Mouse (Mus musculus) hindbrain, embryonic 16.5 days (tissue): ENCODE results near the gene Ndel1. TPM values are rescaled to one million over a fixed set of nuclear protein-coding genes. Genes with fewer than 3 reads are reported as not detected.

Source experiments
- ATAC-seq: fragments of 200-750 bp; cut with Nextera tagmentation; 2 replicates; pipeline ENCODE4 v1.8.0; 2017; ENCODE audit warnings: moderate TSS enrichment, moderate library complexity
- H3K27ac ChIP-seq: fragments of 300-500 bp; sonication (generic); 2 replicates; pipeline ENCODE4 v1.5.1; 2014; ENCODE audit warnings: low read depth, mild to moderate bottlenecking, control low read depth, low read length, moderate library complexity
- H3K27me3 ChIP-seq: fragments of 300-500 bp; sonication (generic); replicated peaks from 2 replicates; pipeline ENCODE4 v1.6.1; 2014; ENCODE audit warnings: low read length; ENCODE audit not compliant: control insufficient read depth, insufficient read depth
- H3K36me3 ChIP-seq: fragments of 300-500 bp; sonication (generic); 2 replicates; pipeline ENCODE4 v1.6.1; 2014; ENCODE audit warnings: mild to moderate bottlenecking, low read length, moderate library complexity, mixed read lengths; ENCODE audit not compliant: control insufficient read depth, insufficient read depth
- H3K4me1 ChIP-seq: fragments of 300-500 bp; sonication (generic); 2 replicates; pipeline ENCODE4 v1.6.1; 2014; ENCODE audit warnings: low read depth, low read length; ENCODE audit not compliant: control insufficient read depth, insufficient read depth
- H3K4me2 ChIP-seq: fragments of 300-500 bp; sonication (generic); 2 replicates; pipeline ENCODE4 v1.6.1; 2014; ENCODE audit warnings: mild to moderate bottlenecking, low read length, control low read depth, moderate library complexity
- H3K4me3 ChIP-seq: fragments of 300-500 bp; sonication (generic); 2 replicates; pipeline ENCODE4 v1.5.1; 2014; ENCODE audit warnings: mild to moderate bottlenecking, low read length, control low read depth, moderate library complexity
- H3K9ac ChIP-seq: fragments of 300-500 bp; sonication (generic); 2 replicates; pipeline ENCODE4 v1.6.1; 2014; ENCODE audit warnings: low read depth, mild to moderate bottlenecking, control low read depth, low read length, moderate library complexity
- H3K9me3 ChIP-seq: fragments of 300-500 bp; sonication (generic); 2 replicates; pipeline ENCODE4 v1.6.1; 2014; ENCODE audit warnings: mild to moderate bottlenecking, low read length, moderate library complexity; ENCODE audit not compliant: control insufficient read depth
- WGBS: fragments of 180-500 bp; shearing (Covaris S2); extraction: QIAGEN DNeasy Blood & Tissue Kit; methylation state at CpG from one replicate; pipeline ENCODE4 v1.1.7; 2014; 5-methylcytosine and 5-hydroxymethylcytosine counted together
- polyA plus RNA-seq: library from polyadenylated mRNA; unstranded; fragments of >200 nt; fragmentation: Nextera tagmentation; extraction: Ambion mirVana; gene quantifications from 2 replicates; pipeline ENCODE4 v1.2.1, GENCODE M21; 2015

The Ndel1 gene
- polyA plus RNA-seq, 1 experiment from 2014 or later, result 112 TPM

GRCm38 (mm10) chr11:68785813-68786212, 85.8 kb downstream of the Ndel1 start:
- Histone ChIP-seq H3K4me3 (no peak overlapping the region), H3K9ac (no peak overlapping the region), H3K9me3 (no peaks in the 10 kb centered on the region), H3K36me3 (peaks cover 54% of the 10 kb centered on the region), H3K4me1 (no peaks in the 10 kb centered on the region), H3K4me2 (no peak overlapping the region), H3K27ac (no peak overlapping the region), H3K27me3 (no peaks in the 10 kb centered on the region)
- 86% methylated on average over 8 of the region's 8 CpGs for WGBS
- ATAC-seq, result no peak

GRCm38 (mm10) chr11:68782336-68782735, 89.3 kb downstream of the Ndel1 start:
- Histone ChIP-seq H3K4me1 (no peaks in the 10 kb centered on the region), H3K27ac (no peak overlapping the region), H3K36me3 (peaks cover 28% of the 10 kb centered on the region), H3K4me2 (no peak overlapping the region), H3K9me3 (no peaks in the 10 kb centered on the region), H3K4me3 (no peak overlapping the region), H3K9ac (no peak overlapping the region), H3K27me3 (no peaks in the 10 kb centered on the region)
- WGBS, result 91% methylated on average over 9 of the region's 9 CpGs
- no peak for ATAC-seq

- 90% methylated on average over 12 of the region's 14 CpGs for WGBS
- ATAC-seq, result no peak
- no peak overlapping the region for H3K9ac ChIP-seq
- no peaks in the 10 kb centered on the region for H3K9me3 ChIP-seq
- H3K4me2 ChIP-seq, result no peak overlapping the region
- H3K36me3 ChIP-seq, result peaks cover 21% of the 10 kb centered on the region
- H3K4me3 ChIP-seq, result no peak overlapping the region
- H3K27ac ChIP-seq, result no peak overlapping the region
- H3K27me3 ChIP-seq, result no peaks in the 10 kb centered on the region
- no peaks in the 10 kb centered on the region for H3K4me1 ChIP-seq
Observed at GRCm38 (mm10) chr11:68780466-68781114, 91.1 kb downstream of the Ndel1 start.

GRCm38 (mm10) chr11:68779735-68780465, 91.8 kb downstream of the Ndel1 start:
- ATAC-seq, result no peak
- H3K36me3 ChIP-seq, result peaks cover 14% of the 10 kb centered on the region
- H3K9ac ChIP-seq, result no peak overlapping the region
- no peak overlapping the region for H3K4me3 ChIP-seq
- no peaks in the 10 kb centered on the region for H3K9me3 ChIP-seq
- no peaks in the 10 kb centered on the region for H3K27me3 ChIP-seq
- no peak overlapping the region for H3K4me2 ChIP-seq
- no peak overlapping the region for H3K27ac ChIP-seq
- H3K4me1 ChIP-seq, result no peaks in the 10 kb centered on the region
- 80% methylated on average over 10 of the region's 10 CpGs for WGBS

- H3K36me3 ChIP-seq, result peaks cover 7% of the 10 kb centered on the region; the same call in 1 of the 2 replicates
- H3K9ac ChIP-seq, result no peak overlapping the region
Observed at GRCm38 (mm10) chr11:68778855-68779254, 92.8 kb downstream of the Ndel1 start.

GRCm38 (mm10) chr11:68777933-68778332, 93.7 kb downstream of the Ndel1 start:
- Histone ChIP-seq H3K4me1 (no peaks in the 10 kb centered on the region), H3K4me3 (no peak overlapping the region), H3K9me3 (no peaks in the 10 kb centered on the region), H3K36me3 (peaks cover 3% of the 10 kb centered on the region), H3K4me2 (no peak overlapping the region), H3K27me3 (no peaks in the 10 kb centered on the region), H3K9ac (no peak overlapping the region), H3K27ac (no peak overlapping the region)
- no peak for ATAC-seq
- 83% methylated on average over 11 of the region's 11 CpGs for WGBS

More at GRCm38 (mm10) chr11:68778855-68779254, 92.8 kb downstream of the Ndel1 start:
- H3K4me2 ChIP-seq, result no peak overlapping the region
- no peak overlapping the region for H3K27ac ChIP-seq
- H3K4me1 ChIP-seq, result no peaks in the 10 kb centered on the region
- H3K4me3 ChIP-seq, result no peak overlapping the region
- H3K27me3 ChIP-seq, result no peaks in the 10 kb centered on the region
- no peaks in the 10 kb centered on the region for H3K9me3 ChIP-seq
- ATAC-seq, result no peak

GRCm38 (mm10) chr11:68776147-68776655, 95.5 kb downstream of the Ndel1 start:
- peaks cover 14% of the 10 kb centered on the region for H3K36me3 ChIP-seq

More at GRCm38 (mm10) chr11:68776147-68776655, 95.5 kb downstream of the Ndel1 start:
- 87% methylated on average over 7 of the region's 7 CpGs for WGBS
- no peak overlapping the region for H3K27ac ChIP-seq
- H3K4me1 ChIP-seq, result no peaks in the 10 kb centered on the region
- H3K9me3 ChIP-seq, result no peaks in the 10 kb centered on the region
- no peak overlapping the region for H3K4me3 ChIP-seq
- ATAC-seq, result no peak
- H3K4me2 ChIP-seq, result no peak overlapping the region
- no peak overlapping the region for H3K9ac ChIP-seq
- no peaks in the 10 kb centered on the region for H3K27me3 ChIP-seq

Other genes starting within 250 kb of the Ndel1 start
- 94.9 and 104 TPM in 2 replicates for gene Myh10, start 180.3 kb downstream of the Ndel1 start, polyA plus RNA-seq
- 0.04 TPM in 1 of 2 replicates, not detected in the other for gene Rnf222, start 16.7 kb upstream of the Ndel1 start, polyA plus RNA-seq
- 487 and 500 TPM in 2 replicates for gene Rpl26, start 29.7 kb upstream of the Ndel1 start, polyA plus RNA-seq
- 0.34 and 0.67 TPM in 2 replicates for gene Odf4, start 55.2 kb upstream of the Ndel1 start, polyA plus RNA-seq
- 27.2 and 33.9 TPM in 2 replicates for gene Arhgef15, start 85.6 kb upstream of the Ndel1 start, polyA plus RNA-seq
- 2.3 and 3.4 TPM in 2 replicates for gene Slc25a35, start 96.3 kb upstream of the Ndel1 start, polyA plus RNA-seq
- gene Rangrf, start 103.3 kb upstream of the Ndel1 start, polyA plus RNA-seq, result 30.0 and 36.9 TPM in 2 replicates
- gene Pfas, start 136.6 kb upstream of the Ndel1 start, polyA plus RNA-seq, result 12.9 and 16.4 TPM in 2 replicates
- 62.9 and 66.0 TPM in 2 replicates for gene Ctc1, start 144.1 kb upstream of the Ndel1 start, polyA plus RNA-seq
- gene Aurkb, start 173.8 kb upstream of the Ndel1 start, polyA plus RNA-seq, result 26.9 and 32.2 TPM in 2 replicates
- 18.1 and 20.9 TPM in 2 replicates for gene Borcs6, start 187.9 kb upstream of the Ndel1 start, polyA plus RNA-seq
- 38.6 and 42.6 TPM in 2 replicates for gene Tmem107, start 198.9 kb upstream of the Ndel1 start, polyA plus RNA-seq
- 402 and 475 TPM in 2 replicates for gene Vamp2, start 216.6 kb upstream of the Ndel1 start, polyA plus RNA-seq
- 11.1 and 11.2 TPM in 2 replicates for gene Per1, start 223.4 kb upstream of the Ndel1 start, polyA plus RNA-seq
- 1.4 and 1.8 TPM in 2 replicates for gene Hes7, start 248.5 kb upstream of the Ndel1 start, polyA plus RNA-seq